Mouse (Mus musculus) heart, postnatal 0 days (tissue): ENCODE data around the gene Aes.
A peak's percentile ranks its signal among the peaks of the same experiment; 100 is the strongest.

Experiments
- CTCF ChIP-seq: IDR thresholded peaks from 2 replicates; pipeline ENCODE4 v1.5.1; 2016; ENCODE audit warnings: antibody characterized with exemption, control low read depth, low read depth
- EP300 ChIP-seq: IDR thresholded peaks from 2 replicates; pipeline ENCODE4 v1.6.1; 2016; ENCODE audit warnings: antibody characterized with exemption, low read depth

DNA sequence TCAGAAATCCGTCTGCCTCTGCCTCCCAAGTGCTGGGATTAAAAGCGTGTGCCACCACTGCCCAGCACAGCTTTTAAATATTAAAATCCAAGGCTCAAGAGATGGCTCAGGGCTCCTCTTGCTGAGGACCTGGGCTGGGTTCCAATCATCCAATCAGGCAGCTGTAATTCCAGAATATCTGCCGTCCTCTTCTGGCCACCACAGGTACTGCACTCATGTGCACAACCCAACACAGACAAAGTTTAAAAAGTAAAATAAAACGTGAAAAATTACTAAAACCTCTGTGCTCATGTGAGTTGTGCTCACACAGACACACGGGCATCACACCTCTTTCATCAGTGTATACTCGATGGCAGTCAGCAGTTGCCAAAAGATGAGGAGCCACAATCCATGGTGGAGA is 22.6 kb upstream of the Aes start:
- TF ChIP-seq CTCF (peak; percentile 28), EP300 (no peak)
